Mouse (Mus musculus) hindbrain, postnatal 0 days (tissue): ENCODE measurements around the gene Osm. TPM values are rescaled to one million over a fixed set of nuclear protein-coding genes. Genes with fewer than 3 reads are reported as not detected.

Source experiments
- ATAC-seq: fragments of 200-750 bp; cut with Nextera tagmentation; 2 replicates; pipeline ENCODE4 v1.8.0; 2017; ENCODE audit warnings: mild to moderate bottlenecking, moderate TSS enrichment, moderate library complexity
- DNase-seq: peaks from one replicate; pipeline ENCODE4 v3.0.0-alpha.2; 2015; ENCODE audit warnings: low spot score
- H3K27ac ChIP-seq: fragments of 300-500 bp; sonication (generic); 2 replicates; pipeline ENCODE4 v1.5.1; 2014; ENCODE audit warnings: mild to moderate bottlenecking
- H3K27me3 ChIP-seq: fragments of 300-500 bp; sonication (generic); 2 replicates; pipeline ENCODE4 v1.6.1; 2014; ENCODE audit warnings: low read length, mixed read lengths; ENCODE audit not compliant: insufficient read depth
- H3K36me3 ChIP-seq: fragments of 300-500 bp; sonication (generic); 2 replicates; pipeline ENCODE4 v1.6.1; 2014; ENCODE audit warnings: low read length, mixed read lengths; ENCODE audit not compliant: insufficient read depth
- H3K4me1 ChIP-seq: fragments of 300-500 bp; sonication (generic); 2 replicates; pipeline ENCODE4 v1.6.1; 2014; ENCODE audit warnings: antibody characterized with exemption, low read length, mixed read lengths; ENCODE audit not compliant: insufficient read depth
- H3K4me2 ChIP-seq: fragments of 300-500 bp; sonication (generic); 2 replicates; pipeline ENCODE4 v1.6.1; 2014; ENCODE audit warnings: low read depth, mild to moderate bottlenecking, low read length, moderate library complexity, mixed read lengths
- H3K4me3 ChIP-seq: fragments of 300-500 bp; sonication (generic); 2 replicates; pipeline ENCODE4 v1.5.1; 2014; ENCODE audit warnings: low read length
- H3K9ac ChIP-seq: fragments of 300-500 bp; sonication (generic); replicated peaks from 2 replicates; pipeline ENCODE4 v1.6.1; 2014; ENCODE audit warnings: mild to moderate bottlenecking, low read length, moderate library complexity, mixed read lengths
- H3K9me3 ChIP-seq: fragments of 300-500 bp; sonication (generic); 2 replicates; pipeline ENCODE4 v1.6.1; 2016; ENCODE audit warnings: low read length, mixed read lengths
- CTCF ChIP-seq: IDR thresholded peaks from 2 replicates; pipeline ENCODE4 v1.5.1; 2016; ENCODE audit warnings: antibody characterized with exemption, control low read depth, low read depth
- WGBS: fragments of 180-500 bp; shearing (Covaris S2); extraction: QIAGEN DNeasy Blood & Tissue Kit; methylation state at CpG from one replicate; pipeline ENCODE4 v1.1.7; 2014; 5-methylcytosine and 5-hydroxymethylcytosine counted together
- polyA plus RNA-seq: library from polyadenylated mRNA; unstranded; fragments of >200 nt; fragmentation: Nextera tagmentation; extraction: Ambion mirVana; gene quantifications from 2 replicates; pipeline ENCODE4 v1.2.1, GENCODE M21; 2015
- total RNA-seq: library from RNA; depleted of rRNA; stranded (reverse); fragments of >200 nt; gene quantifications from 2 replicates; pipeline ENCODE4 v1.2.3, GENCODE M21; 2014

Osm gene
- total and polyA plus RNA-seq, 2 experiments from 2014 or later: 0.08 TPM; not detected in 1

- Histone ChIP-seq H3K27ac (no peak overlapping the region), H3K27me3 (no peaks in the 10 kb centered on the region), H3K4me1 (no peaks in the 10 kb centered on the region), H3K4me3 (no peak overlapping the region), H3K36me3 (no peaks in the 10 kb centered on the region), H3K9ac (no peak overlapping the region), H3K9me3 (no peaks in the 10 kb centered on the region), H3K4me2 (no peak overlapping the region)
- ATAC-seq: no peak
- TF ChIP-seq CTCF: no peak
- WGBS: 89% methylated on average over 21 of the region's 21 CpGs
- no peak for DNase-seq
Observed at GRCm38 (mm10) chr11:4236546-4237067, 387 bp downstream of the Osm start.

GRCm38 (mm10) chr11:4237389-4237912, 1.2 kb downstream of the Osm start:
- ATAC-seq (no peak; the same call in 1 of the 2 replicates), DNase-seq (no peak)
- no peak overlapping the region for H3K4me3 ChIP-seq
- H3K9ac ChIP-seq: no peak overlapping the region
- no peak overlapping the region for H3K27ac ChIP-seq
- no peak overlapping the region for H3K4me2 ChIP-seq
- H3K36me3 ChIP-seq: no peaks in the 10 kb centered on the region
- H3K27me3 ChIP-seq: no peaks in the 10 kb centered on the region
- WGBS: 89% methylated on average over 18 of the region's 18 CpGs
- H3K4me1 ChIP-seq: no peaks in the 10 kb centered on the region
- no peak for TF ChIP-seq CTCF
- H3K9me3 ChIP-seq: no peaks in the 10 kb centered on the region

- Histone ChIP-seq H3K27ac (no peak overlapping the region), H3K9me3 (no peaks in the 10 kb centered on the region), H3K9ac (no peak overlapping the region), H3K4me1 (no peaks in the 10 kb centered on the region), H3K36me3 (no peaks in the 10 kb centered on the region), H3K27me3 (no peaks in the 10 kb centered on the region), H3K4me3 (no peak overlapping the region), H3K4me2 (no peak overlapping the region)
- TF ChIP-seq CTCF: no peak
- no peak for DNase-seq
- WGBS: 84% methylated on average over 6 of the region's 6 CpGs
- no peak for ATAC-seq
Observed at GRCm38 (mm10) chr11:4238167-4238566, 1.9 kb downstream of the Osm start.

- Histone ChIP-seq H3K36me3 (no peaks in the 10 kb centered on the region), H3K4me3 (no peak overlapping the region), H3K27me3 (no peaks in the 10 kb centered on the region), H3K9ac (no peak overlapping the region), H3K9me3 (no peaks in the 10 kb centered on the region), H3K27ac (no peak overlapping the region), H3K4me1 (no peaks in the 10 kb centered on the region), H3K4me2 (no peak overlapping the region)
- DNase-seq: no peak
- no peak for TF ChIP-seq CTCF
- WGBS: 93% methylated on average over 23 of the region's 23 CpGs
- ATAC-seq: no peak
Observed at GRCm38 (mm10) chr11:4239691-4240090, 3.5 kb downstream of the Osm start.

- H3K4me1 ChIP-seq: no peaks in the 10 kb centered on the region
- H3K36me3 ChIP-seq: no peaks in the 10 kb centered on the region
- H3K27ac ChIP-seq: no peak overlapping the region
- 77% methylated on average over 7 of the region's 7 CpGs for whole genome bisulfite sequencing
- DNase-seq: no peak
- no peaks in the 10 kb centered on the region for H3K9me3 ChIP-seq
- H3K9ac ChIP-seq: no peak overlapping the region
- TF ChIP-seq CTCF: no peak
- H3K27me3 ChIP-seq: no peaks in the 10 kb centered on the region
- no peak for ATAC-seq
- H3K4me3 ChIP-seq: no peak overlapping the region
- H3K4me2 ChIP-seq: no peak overlapping the region
Observed at GRCm38 (mm10) chr11:4240151-4240550, 3.9 kb downstream of the Osm start.

GRCm38 (mm10) chr11:4241180-4241579, 5.0 kb downstream of the Osm start:
- ATAC-seq (no peak), DNase-seq (no peak)
- no peak for TF ChIP-seq CTCF
- H3K9me3 ChIP-seq: no peaks in the 10 kb centered on the region
- H3K36me3 ChIP-seq: no peaks in the 10 kb centered on the region
- H3K27me3 ChIP-seq: no peaks in the 10 kb centered on the region
- 80% methylated on average over 4 of the region's 4 CpGs for WGBS
- H3K4me1 ChIP-seq: no peaks in the 10 kb centered on the region
- no peak overlapping the region for H3K9ac ChIP-seq
- no peak overlapping the region for H3K4me2 ChIP-seq
- no peak overlapping the region for H3K27ac ChIP-seq
- no peak overlapping the region for H3K4me3 ChIP-seq

GRCm38 (mm10) chr11:4246126-4246525, 9.9 kb downstream of the Osm start:
- no peak overlapping the region for H3K4me2 ChIP-seq
- H3K27me3 ChIP-seq: no peaks in the 10 kb centered on the region
- DNase-seq: no peak
- no peaks in the 10 kb centered on the region for H3K4me1 ChIP-seq
- H3K36me3 ChIP-seq: no peaks in the 10 kb centered on the region
- 71% methylated on average over 6 of the region's 6 CpGs for WGBS
- H3K9ac ChIP-seq: no peak overlapping the region
- H3K27ac ChIP-seq: no peak overlapping the region
- ATAC-seq: no peak
- no peaks in the 10 kb centered on the region for H3K9me3 ChIP-seq
- TF ChIP-seq CTCF: no peak
- no peak overlapping the region for H3K4me3 ChIP-seq
